Mouse (Mus musculus): ENCODE results near the gene Gdpd5. TPM values are rescaled to one million over a fixed set of nuclear protein-coding genes. Genes with fewer than 3 reads are reported as not detected.

Gdpd5 gene
- total RNA-seq (2021): 10 to 100 TPM; 18.8 to 24.5 TPM
- long read RNA-seq, full-length matches to known transcripts: 17 of 26 reads
- long read RNA-seq, partial matches to known transcripts: 0 of 26 reads
- long read RNA-seq, other reads (novel, unspliced or antisense): 9 of 26 reads

DNA sequence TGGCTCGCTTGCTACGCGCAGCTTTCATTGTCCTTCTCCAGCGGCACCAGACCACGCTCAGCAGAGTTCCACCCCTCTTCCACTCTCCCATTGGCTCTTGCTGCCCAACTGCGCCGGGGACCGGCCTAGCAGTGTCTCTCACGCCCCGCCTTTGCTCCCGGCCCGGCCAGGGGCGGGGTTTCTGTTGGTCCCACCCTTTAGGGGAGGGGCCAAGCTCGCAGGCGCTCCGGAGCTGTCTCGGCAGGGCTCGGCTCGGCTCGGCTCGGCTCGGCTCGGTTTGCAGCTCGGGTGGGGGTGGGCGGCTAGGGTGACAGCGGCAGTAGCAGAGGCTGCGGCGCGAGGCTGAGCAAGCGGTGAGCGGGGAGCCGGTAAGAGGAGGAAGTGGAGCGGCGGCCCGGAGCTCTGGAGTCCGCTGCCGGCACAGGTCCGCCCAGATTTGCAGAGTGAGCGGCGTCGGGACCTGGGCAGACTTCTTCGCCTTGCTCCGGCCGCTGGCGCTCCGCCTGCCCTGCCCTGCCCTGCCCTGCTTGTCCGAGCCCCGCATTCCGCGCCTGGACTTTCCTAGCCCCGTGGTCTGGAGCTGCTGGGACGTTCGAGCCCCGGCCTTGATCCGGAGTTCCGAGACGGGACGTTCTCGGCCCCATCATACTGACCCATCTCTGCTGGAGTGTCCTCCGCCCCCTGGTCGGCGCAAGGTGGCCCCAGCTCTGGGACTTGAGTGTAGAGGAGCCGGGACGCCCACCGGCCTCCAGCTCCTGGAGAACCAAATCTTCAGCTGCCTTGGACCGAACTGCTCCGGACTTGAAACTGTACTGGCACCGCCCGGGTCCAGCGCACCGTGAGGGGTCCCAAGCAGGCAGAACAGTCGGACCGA, at the start of gene Gdpd5:
TSS of gene Gdpd5 (plus strand) at position 201 of the 874 bp plus-strand sequence.
- peak; percentile 98 for DNase-seq (ENCODE audit: low spot score in 2 of 2)

GRCm38 (mm10) chr7:99332774-99333480, 48.3 kb upstream of the Gdpd5 start:
- DNase-seq (ENCODE audit: low spot score in 2 of 2): peak; percentile 32 to 78

- no peak for DNase-seq (ENCODE audit: low spot score in 2 of 2)
Observed at GRCm38 (mm10) chr7:99340736-99341135, 40.5 kb upstream of the Gdpd5 start.

DNA sequence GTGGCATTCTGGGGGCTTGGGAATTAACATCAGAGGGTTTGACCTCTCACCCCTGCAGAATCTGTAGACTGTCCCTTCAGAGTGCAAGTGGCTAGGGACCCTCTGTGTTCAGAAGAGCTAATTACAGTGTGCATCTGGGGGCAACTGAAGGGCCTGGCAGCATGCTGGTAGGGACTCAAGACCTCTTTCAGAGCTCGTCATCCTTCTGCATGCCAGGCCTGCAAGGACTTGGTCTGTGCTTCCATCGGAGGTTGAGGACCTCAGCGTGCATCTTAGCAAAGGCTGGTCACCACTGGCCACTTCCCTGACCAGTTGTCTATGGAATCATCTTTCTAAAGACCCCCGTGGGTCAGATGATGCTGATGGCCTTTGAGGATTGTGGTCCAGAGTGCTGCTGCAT, 37.6 kb upstream of the Gdpd5 start:
- DNase-seq (ENCODE audit: low spot score in 2 of 2): no peak

- no peak for DNase-seq (ENCODE audit: low spot score in 2 of 2)
Observed at GRCm38 (mm10) chr7:99347268-99347667, 33.9 kb upstream of the Gdpd5 start.

GRCm38 (mm10) chr7:99348883-99349282, 32.3 kb upstream of the Gdpd5 start:
- no peak for DNase-seq (ENCODE audit: low spot score in 2 of 2)

GRCm38 (mm10) chr7:99349782-99350720, 31.2 kb upstream of the Gdpd5 start:
- no peak for DNase-seq (ENCODE audit: low spot score in 2 of 2)

- DNase-seq (ENCODE audit: low spot score in 2 of 2): no peak
Observed at GRCm38 (mm10) chr7:99351104-99351801, 30.0 kb upstream of the Gdpd5 start.

DNA sequence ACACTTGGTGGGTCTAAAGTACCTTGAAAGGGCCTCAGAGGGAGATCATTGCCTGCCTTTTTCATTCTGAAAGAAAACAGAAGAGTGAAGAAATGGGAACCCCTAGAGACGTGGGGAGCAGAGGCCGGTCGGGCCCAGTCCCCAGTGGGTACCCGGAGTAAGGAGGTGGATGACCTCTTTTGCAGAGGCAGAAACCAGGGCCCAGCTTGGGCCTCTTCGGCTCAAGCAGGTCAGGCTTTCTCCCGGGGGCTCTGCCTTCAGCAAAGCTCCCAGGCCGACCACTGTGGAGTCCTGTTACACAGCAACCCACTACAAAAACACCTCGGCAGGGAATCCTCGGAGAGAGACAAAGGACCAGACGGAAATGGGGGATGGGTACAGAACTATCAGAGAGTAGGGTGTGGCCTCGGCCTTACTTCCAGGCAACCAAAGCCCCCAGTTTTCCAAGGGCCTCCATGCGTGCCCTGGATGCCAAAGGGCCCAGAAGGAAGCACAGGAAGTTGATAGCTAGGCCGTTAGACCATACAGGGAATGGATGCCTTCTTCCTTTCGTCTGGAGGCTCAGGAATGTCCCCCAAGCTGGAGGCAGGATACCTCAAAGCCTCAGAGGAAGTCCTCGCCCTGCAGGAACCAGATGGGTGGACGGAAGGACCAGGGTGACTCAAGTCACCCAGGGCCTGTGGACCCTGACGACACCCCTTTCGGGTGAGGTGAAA, 29.3 kb upstream of the Gdpd5 start:
- no peak for DNase-seq (ENCODE audit: low spot score in 2 of 2)

DNA sequence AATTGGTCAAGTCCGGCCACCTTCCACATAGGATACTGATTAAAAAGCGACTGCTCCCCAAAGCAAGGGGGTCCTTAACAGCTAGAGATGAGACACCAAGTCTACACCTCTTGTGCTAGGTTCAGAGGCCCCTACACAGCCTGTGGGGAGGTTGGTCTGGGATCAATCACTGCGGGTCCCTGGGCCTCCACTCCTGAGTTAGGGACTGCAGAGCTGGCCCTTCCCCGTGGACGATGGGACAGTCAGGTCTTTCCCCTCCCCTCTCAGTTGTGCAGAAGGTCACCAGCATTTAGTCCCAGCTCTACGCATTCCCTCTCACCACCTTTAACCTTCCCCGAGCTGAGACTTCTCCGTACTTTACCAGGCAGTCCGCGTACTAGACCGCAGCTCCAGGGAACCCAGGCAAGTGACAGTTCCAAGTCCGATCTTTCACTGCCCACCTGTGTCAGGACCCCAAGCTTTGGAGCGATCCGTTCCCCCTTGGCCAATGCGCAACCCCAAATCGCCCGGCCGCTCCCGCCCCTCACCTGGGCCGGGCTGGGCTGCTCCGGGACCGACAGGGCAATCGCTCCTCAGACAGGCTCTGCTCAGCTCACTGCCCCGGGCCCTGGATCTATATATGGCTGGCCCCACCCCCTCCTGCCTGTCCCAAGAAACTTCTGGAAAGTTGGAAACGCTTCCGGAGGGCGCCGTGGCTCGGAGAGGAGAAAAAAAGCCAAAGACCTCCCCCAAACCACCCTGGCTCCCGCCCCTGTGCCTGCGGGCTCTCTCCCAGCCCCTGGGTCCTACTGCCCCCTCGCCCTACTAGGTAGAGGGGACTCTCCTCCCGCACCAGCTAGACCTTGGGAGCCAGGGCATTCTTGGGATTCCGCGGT, 28.5 kb upstream of the Gdpd5 start, which contains the start of gene Serpinh1:
TSS of gene Serpinh1 (minus strand) at position 714 of the 875 bp plus-strand sequence.
- DNase-seq (ENCODE audit: low spot score in 2 of 2): peak in 1 of 2 experiments; percentile 44

- DNase-seq (ENCODE audit: low spot score in 2 of 2): peak; percentile 42 to 71
Observed at GRCm38 (mm10) chr7:99355731-99356131, 25.5 kb upstream of the Gdpd5 start.

DNA sequence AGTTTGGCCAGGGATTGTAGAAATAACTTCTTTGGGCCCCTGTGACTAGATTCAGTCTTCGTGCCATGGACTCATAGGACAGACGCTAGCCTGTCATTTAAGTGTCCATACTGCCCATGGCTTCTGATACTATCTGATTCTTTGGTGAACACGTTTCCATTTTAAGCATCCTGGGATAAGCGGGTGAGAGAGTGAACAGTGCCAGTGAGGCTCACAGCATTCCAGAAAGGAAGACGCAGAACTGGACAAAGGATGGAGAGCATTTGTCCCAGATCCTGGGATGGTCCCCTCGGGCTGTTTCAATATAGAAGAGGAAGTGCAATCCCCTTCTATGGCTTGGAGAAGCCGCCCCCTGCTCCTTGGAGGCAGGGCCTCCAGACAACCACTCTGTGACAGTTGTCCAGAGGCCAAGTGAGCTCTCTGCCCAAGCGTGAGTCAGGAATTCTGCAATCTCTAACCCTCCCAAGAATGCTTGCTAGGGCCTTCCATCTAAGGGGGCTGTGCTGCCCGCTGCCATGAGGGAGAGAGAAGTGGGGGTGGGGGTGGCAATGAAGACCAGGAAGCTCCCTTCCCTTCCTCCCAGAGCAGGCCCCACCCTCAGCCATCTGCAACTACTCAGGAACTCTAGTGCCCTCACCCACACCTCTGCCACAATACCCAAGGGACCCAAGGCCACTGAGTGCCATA, 24.8 kb upstream of the Gdpd5 start:
- no peak for DNase-seq (ENCODE audit: low spot score in 2 of 2)

DNA sequence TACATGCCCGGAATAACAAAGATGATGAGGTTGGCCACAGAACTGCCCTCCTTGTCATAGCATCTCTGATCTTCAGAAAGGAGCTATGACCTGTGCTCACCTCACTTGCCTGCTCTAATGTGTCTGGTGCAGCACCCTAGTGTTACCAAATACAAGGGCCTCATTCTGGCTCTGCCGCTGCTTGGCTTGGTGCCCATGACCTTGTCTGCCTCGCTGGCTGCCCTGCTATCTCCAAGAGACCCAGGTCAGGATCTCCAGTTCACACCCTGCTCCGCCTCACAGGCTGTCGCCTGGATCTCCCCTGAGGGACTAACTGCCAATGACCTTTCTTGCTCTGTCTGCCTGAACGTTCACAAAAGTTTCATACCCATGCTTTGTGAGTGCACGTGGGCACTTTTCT, 24.0 kb upstream of the Gdpd5 start:
- DNase-seq (ENCODE audit: low spot score in 2 of 2): no peak

- DNase-seq (ENCODE audit: low spot score in 2 of 2): no peak
Observed at GRCm38 (mm10) chr7:99358371-99358770, 22.8 kb upstream of the Gdpd5 start.

DNA sequence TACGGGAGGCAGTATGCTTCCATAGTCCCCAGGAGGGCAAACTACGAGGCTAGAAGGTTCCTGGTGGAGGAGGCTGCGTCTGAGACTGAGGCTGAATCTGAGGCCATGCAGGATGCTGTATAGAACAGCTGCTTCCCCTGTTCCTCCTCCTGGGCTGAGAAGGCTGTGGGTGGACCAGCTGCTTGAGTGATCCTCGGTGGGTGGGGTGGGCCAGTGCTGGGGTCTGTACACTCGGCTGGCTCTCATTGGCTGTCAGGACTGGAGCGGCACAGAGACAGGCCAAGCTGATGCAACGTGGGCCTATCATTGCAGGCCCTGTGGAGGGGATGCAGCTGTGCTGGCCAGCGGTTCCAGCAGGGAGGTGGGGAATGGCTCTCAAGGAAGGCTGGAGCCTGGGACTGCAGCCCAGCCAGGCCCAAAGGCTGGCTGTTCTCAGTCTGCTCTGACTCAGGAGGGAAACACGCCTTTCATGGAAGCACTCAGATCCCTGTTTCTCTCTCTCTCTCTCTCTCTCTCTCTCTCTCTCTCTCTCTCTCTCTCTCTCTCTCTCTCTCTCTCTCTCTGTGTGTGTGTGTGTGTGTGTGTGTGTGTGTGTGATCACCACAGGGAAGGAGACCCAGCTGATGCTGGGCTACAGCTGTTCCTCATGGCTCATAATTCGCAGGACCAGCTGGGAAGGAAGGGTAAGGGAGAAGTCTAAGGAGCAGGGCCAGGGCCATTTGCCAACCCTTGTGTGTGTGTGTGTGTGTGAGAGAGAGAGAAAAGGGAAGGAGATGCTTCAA, 21.0 kb upstream of the Gdpd5 start:
- DNase-seq (ENCODE audit: low spot score in 2 of 2): peak; percentile 43 to 65

- DNase-seq (ENCODE audit: low spot score in 2 of 2): no peak
Observed at GRCm38 (mm10) chr7:99360803-99361414, 20.3 kb upstream of the Gdpd5 start.

DNA sequence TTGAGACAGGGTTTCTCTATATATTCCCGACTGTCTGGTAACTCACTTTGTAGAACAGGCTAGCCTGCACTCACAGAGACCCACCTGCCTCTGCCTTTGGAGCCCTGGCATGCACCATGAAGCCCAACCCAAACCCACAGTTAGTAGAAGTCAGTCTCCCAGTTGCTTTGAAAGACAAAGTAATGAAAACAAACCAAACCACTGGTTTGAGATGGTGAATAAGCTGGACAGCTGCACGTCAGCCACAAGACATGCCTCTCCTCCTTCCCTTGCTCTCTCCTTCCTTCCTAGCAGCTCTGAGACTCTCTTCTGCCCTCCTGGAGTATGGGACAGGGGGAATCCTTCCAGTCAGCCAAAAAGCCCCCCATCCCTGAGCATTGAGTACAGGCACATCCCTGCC, 19.1 kb upstream of the Gdpd5 start:
- no peak for DNase-seq (ENCODE audit: low spot score in 2 of 2)
